Mouse (Mus musculus) hindbrain, embryonic 10.5 days (tissue): ENCODE results near the gene Zbtb7a. TPM values are rescaled to one million over a fixed set of nuclear protein-coding genes. Genes with fewer than 3 reads are reported as not detected.
A peak's percentile ranks its signal among the peaks of the same experiment; 100 is the strongest.

Experiments used
- DNase-seq: peaks from one replicate; pipeline ENCODE4 v3.0.0-alpha.2; 2017; ENCODE audit warnings: low spot score
- H3K27ac ChIP-seq: fragments of 300-500 bp; sonication (generic); 2 replicates; pipeline ENCODE4 v1.5.1; 2016; ENCODE audit warnings: mild to moderate bottlenecking, moderate library complexity
- H3K27me3 ChIP-seq: fragments of 300-500 bp; sonication (generic); 2 replicates; pipeline ENCODE4 v1.6.1; 2016; ENCODE audit warnings: mild to moderate bottlenecking; ENCODE audit not compliant: poor library complexity, insufficient read depth, severe bottlenecking
- H3K36me3 ChIP-seq: fragments of 300-500 bp; sonication (generic); 2 replicates; pipeline ENCODE4 v1.6.1; 2016; ENCODE audit warnings: mild to moderate bottlenecking, moderate library complexity
- H3K4me1 ChIP-seq: fragments of 300-500 bp; sonication (generic); replicated peaks from 2 replicates; pipeline ENCODE4 v1.6.1; 2016; ENCODE audit warnings: mild to moderate bottlenecking
- H3K4me3 ChIP-seq: fragments of 300-500 bp; sonication (generic); 2 replicates; pipeline ENCODE4 v1.5.1; 2016; ENCODE audit warnings: mild to moderate bottlenecking, moderate library complexity
- H3K9me3 ChIP-seq: fragments of 300-500 bp; sonication (generic); 2 replicates; pipeline ENCODE4 v1.6.1; 2016; ENCODE audit warnings: mild to moderate bottlenecking, moderate library complexity
- WGBS: fragments of 180-500 bp; shearing (Covaris S2); methylation state at CpG from one replicate; pipeline ENCODE4 v1.1.7; 2016; 5-methylcytosine and 5-hydroxymethylcytosine counted together
- polyA plus RNA-seq: library from polyadenylated mRNA; unstranded; fragments of >200 nt; fragmentation: Nextera tagmentation; extraction: Ambion mirVana; gene quantifications from 2 replicates; pipeline ENCODE4 v1.2.1, GENCODE M21; 2016

The Zbtb7a gene
- 9.4 and 12.4 TPM in 2 replicates for polyA plus RNA-seq

- DNase-seq: peak; percentile 50
- Histone ChIP-seq H3K9me3 (no peaks in the 10 kb centered on the region), H3K4me3 (peak within 1 kb of the TSS; percentile 74), H3K27me3 (peaks cover 55% of the 10 kb centered on the region), H3K27ac (peak within 1 kb of the TSS; percentile 98), H3K36me3 (no peaks in the 10 kb centered on the region; the same call in 1 of the 2 replicates), H3K4me1 (peaks cover 44% of the 10 kb centered on the region)
- WGBS: 2% methylated on average over 41 of the region's 41 CpGs
These were observed at the start of gene Zbtb7a for GRCm38 (mm10) chr10:81134966-81135681. Zbtb7a (plus strand) TSS chr10:81135220.

- 41% methylated on average over 2 of the region's 2 CpGs for WGBS
- H3K36me3 ChIP-seq: peaks cover 16% of the 10 kb centered on the region
- peaks cover 14% of the 10 kb centered on the region for H3K4me1 ChIP-seq
- no peak for DNase-seq
- no peak overlapping the region for H3K4me3 ChIP-seq
- no peaks in the 10 kb centered on the region for H3K9me3 ChIP-seq
- no peaks in the 10 kb centered on the region for H3K27me3 ChIP-seq
- H3K27ac ChIP-seq: no peak overlapping the region
These were observed 48.0 kb upstream of the Zbtb7a start for GRCm38 (mm10) chr10:81087021-81087420.

- Histone ChIP-seq H3K4me1 (peaks cover 17% of the 10 kb centered on the region), H3K36me3 (no peaks in the 10 kb centered on the region), H3K9me3 (no peaks in the 10 kb centered on the region), H3K27ac (no peak overlapping the region), H3K27me3 (no peaks in the 10 kb centered on the region), H3K4me3 (no peak overlapping the region)
- WGBS: 61% methylated on average over 2 of the region's 2 CpGs
- peak; percentile 34 for DNase-seq
These were observed 45.8 kb upstream of the Zbtb7a start for GRCm38 (mm10) chr10:81089216-81089615.

- H3K27ac ChIP-seq: no peak overlapping the region
- H3K9me3 ChIP-seq: no peaks in the 10 kb centered on the region
- no peak overlapping the region for H3K4me3 ChIP-seq
- no peaks in the 10 kb centered on the region for H3K27me3 ChIP-seq
- H3K4me1 ChIP-seq: peaks cover 17% of the 10 kb centered on the region
- H3K36me3 ChIP-seq: no peaks in the 10 kb centered on the region
- no peak for DNase-seq
- 83% methylated on average over 7 of the region's 7 CpGs for WGBS
These were observed 44.4 kb upstream of the Zbtb7a start for GRCm38 (mm10) chr10:81090621-81091020.

GRCm38 (mm10) chr10:81092465-81093250 is 42.4 kb upstream of the Zbtb7a start:
- 56% methylated on average over 22 of the region's 22 CpGs for WGBS
- peaks cover 17% of the 10 kb centered on the region for H3K4me1 ChIP-seq

GRCm38 (mm10) chr10:81094931-81095678 is 39.9 kb upstream of the Zbtb7a start:
- Histone ChIP-seq H3K9me3 (0 out of 2 replicates have a peak, but pooled peaks cover 3% of the 10 kb centered on the region), H3K27ac (no peak overlapping the region), H3K4me3 (no peak overlapping the region), H3K27me3 (no peaks in the 10 kb centered on the region), H3K4me1 (peaks cover 5% of the 10 kb centered on the region), H3K36me3 (no peaks in the 10 kb centered on the region)
- WGBS: 62% methylated on average over 9 of the region's 9 CpGs
- no peak for DNase-seq

More at GRCm38 (mm10) chr10:81092465-81093250, 42.4 kb upstream of the Zbtb7a start:
- Histone ChIP-seq H3K4me3 (no peak overlapping the region), H3K9me3 (0 out of 2 replicates have a peak, but pooled peaks cover 3% of the 10 kb centered on the region), H3K27me3 (no peaks in the 10 kb centered on the region), H3K36me3 (no peaks in the 10 kb centered on the region), H3K27ac (no peak overlapping the region)
- DNase-seq: no peak

GRCm38 (mm10) chr10:81105565-81106112 is 29.4 kb upstream of the Zbtb7a start, which contains the start of gene Map2k2:
Map2k2 (plus strand) TSS chr10:81105915.
- peak; percentile 97 for DNase-seq
- Histone ChIP-seq H3K4me1 (peaks cover 22% of the 10 kb centered on the region), H3K27me3 (no peaks in the 10 kb centered on the region), H3K27ac (peak within 1 kb of the TSS; percentile 97), H3K9me3 (no peaks in the 10 kb centered on the region), H3K4me3 (peak within 1 kb of the TSS; percentile 73), H3K36me3 (peaks cover 36% of the 10 kb centered on the region)
- WGBS: under 1% methylated on average over 56 of the region's 56 CpGs

- Histone ChIP-seq H3K27ac (peak overlapping the region; percentile 97), H3K4me3 (peak overlapping the region; percentile 73), H3K27me3 (no peaks in the 10 kb centered on the region), H3K9me3 (no peaks in the 10 kb centered on the region), H3K4me1 (peaks cover 22% of the 10 kb centered on the region), H3K36me3 (peaks cover 41% of the 10 kb centered on the region)
- WGBS: under 1% methylated on average over 35 of the region's 35 CpGs
- peak; percentile 93 for DNase-seq
These were observed 28.8 kb upstream of the Zbtb7a start for GRCm38 (mm10) chr10:81106113-81106721.

- no peak for DNase-seq
- Histone ChIP-seq H3K27me3 (no peaks in the 10 kb centered on the region), H3K36me3 (peaks cover 97% of the 10 kb centered on the region), H3K4me1 (no peaks in the 10 kb centered on the region), H3K27ac (no peak overlapping the region), H3K9me3 (no peaks in the 10 kb centered on the region), H3K4me3 (no peak overlapping the region)
- 94% methylated on average over 6 of the region's 6 CpGs for WGBS
These were observed 22.1 kb upstream of the Zbtb7a start for GRCm38 (mm10) chr10:81112946-81113345.

- Histone ChIP-seq H3K4me3 (no peak overlapping the region), H3K4me1 (no peaks in the 10 kb centered on the region), H3K9me3 (no peaks in the 10 kb centered on the region), H3K27me3 (no peaks in the 10 kb centered on the region), H3K36me3 (peaks cover 98% of the 10 kb centered on the region), H3K27ac (no peak overlapping the region)
- WGBS: 97% methylated on average over 10 of the region's 10 CpGs
- DNase-seq: no peak
These were observed 15.4 kb upstream of the Zbtb7a start for GRCm38 (mm10) chr10:81119625-81120024.

- 87% methylated on average over 7 of the region's 7 CpGs for WGBS
- DNase-seq: no peak
These were observed 14.4 kb upstream of the Zbtb7a start for GRCm38 (mm10) chr10:81120650-81121049.

GRCm38 (mm10) chr10:81122889-81123288 is 12.1 kb upstream of the Zbtb7a start:
- Histone ChIP-seq H3K27me3 (peaks cover 4% of the 10 kb centered on the region), H3K36me3 (peaks cover 70% of the 10 kb centered on the region), H3K4me1 (0 out of 2 replicates have a peak, but pooled peaks cover 5% of the 10 kb centered on the region), H3K27ac (no peak overlapping the region), H3K9me3 (no peaks in the 10 kb centered on the region), H3K4me3 (no peak overlapping the region)
- WGBS: 85% methylated on average over 2 of the region's 2 CpGs
- DNase-seq: no peak

More at GRCm38 (mm10) chr10:81120650-81121049, 14.4 kb upstream of the Zbtb7a start:
- H3K9me3 ChIP-seq: no peaks in the 10 kb centered on the region
- H3K36me3 ChIP-seq: peaks cover 91% of the 10 kb centered on the region
- no peaks in the 10 kb centered on the region for H3K27me3 ChIP-seq
- no peaks in the 10 kb centered on the region for H3K4me1 ChIP-seq
- H3K27ac ChIP-seq: no peak overlapping the region
- H3K4me3 ChIP-seq: no peak overlapping the region
